Mouse (Mus musculus) heart, adult 2 months (tissue): ENCODE data around the gene Prph. TPM values are rescaled to one million over a fixed set of nuclear protein-coding genes. Genes with fewer than 3 reads are reported as not detected.

Source experiments
- DNase-seq, 2 experiments: peaks; one replicate each; pipeline ENCODE4 v3.0.0; 2021
- H3K27ac ChIP-seq: fragments of 200-600 bp; 2 replicates; pipeline ENCODE4 v1.8.1; 2022
- H3K27me3 ChIP-seq: fragments of 200-500 bp; 2 replicates; pipeline ENCODE4 v1.6.1; 2012; ENCODE audit warnings: mild to moderate bottlenecking, low read length, inconsistent platforms, mixed read lengths; ENCODE audit not compliant: control insufficient read depth, insufficient read depth
- H3K36me3 ChIP-seq: fragments of 200-500 bp; 2 replicates; pipeline ENCODE4 v1.6.1; 2012; ENCODE audit warnings: low read length, inconsistent platforms; ENCODE audit not compliant: control insufficient read depth, insufficient read depth
- H3K4me1 ChIP-seq: fragments of 200-500 bp; 2 replicates; pipeline ENCODE4 v1.6.1; 2011; ENCODE audit warnings: low read length; ENCODE audit not compliant: control insufficient read depth, insufficient read depth
- H3K4me3 ChIP-seq: fragments of 200-600 bp; 2 replicates; pipeline ENCODE4 v1.8.1; 2022
- H3K79me2 ChIP-seq: fragments of 200-500 bp; replicated peaks from 2 replicates; pipeline ENCODE4 v1.6.1; 2012; ENCODE audit warnings: mild to moderate bottlenecking, inconsistent platforms, low read length, moderate library complexity, mixed read lengths; ENCODE audit not compliant: control insufficient read depth, insufficient read depth
- H3K9ac ChIP-seq: fragments of 200-500 bp; 2 replicates; pipeline ENCODE4 v1.6.1; 2012; ENCODE audit warnings: low read depth, mild to moderate bottlenecking, control low read depth, inconsistent platforms, low read length, mixed read lengths
- CTCF ChIP-seq: fragments of 200-600 bp; IDR thresholded peaks from 2 replicates; pipeline ENCODE4 v1.8.1; 2022; ENCODE audit warnings: antibody characterized with exemption, mild to moderate bottlenecking, moderate library complexity
- EP300 ChIP-seq: fragments of 200-500 bp; IDR thresholded peaks from 2 replicates; pipeline ENCODE4 v1.6.1; 2011; ENCODE audit warnings: low read depth, low read length, control low read depth; ENCODE audit not compliant: insufficient read depth
- POLR2A ChIP-seq: fragments of 200-500 bp; IDR thresholded peaks from 2 replicates; pipeline ENCODE4 v1.6.1; 2011; ENCODE audit warnings: mild to moderate bottlenecking, low read depth, low read length, control low read depth; ENCODE audit not compliant: insufficient read depth
- WGBS: fragments of 180-500 bp; shearing (Covaris S2); methylation state at CpG from one replicate; pipeline ENCODE4 v1.1.7; 2018; 5-methylcytosine and 5-hydroxymethylcytosine counted together
- intact Hi-C: fragments of 180-260 bp; cut with DNase I; formaldehyde crosslinking; loops from one replicate; pipeline ENCODE4 v1.15.1; 2025
- polyA plus RNA-seq: library from polyadenylated mRNA; depleted of rRNA; stranded (reverse); fragments of >200 nt; gene quantifications from 2 replicates; pipeline ENCODE4 v1.2.3, GENCODE M21; 2012
- total RNA-seq, 2 experiments: library from RNA; stranded (reverse); gene quantifications; 2 replicates each; pipeline ENCODE4 v1.2.3; 2021

The Prph gene
- total and polyA plus RNA-seq, 3 experiments = 0.13 to 1.00 (median 0.80) TPM

DNA sequence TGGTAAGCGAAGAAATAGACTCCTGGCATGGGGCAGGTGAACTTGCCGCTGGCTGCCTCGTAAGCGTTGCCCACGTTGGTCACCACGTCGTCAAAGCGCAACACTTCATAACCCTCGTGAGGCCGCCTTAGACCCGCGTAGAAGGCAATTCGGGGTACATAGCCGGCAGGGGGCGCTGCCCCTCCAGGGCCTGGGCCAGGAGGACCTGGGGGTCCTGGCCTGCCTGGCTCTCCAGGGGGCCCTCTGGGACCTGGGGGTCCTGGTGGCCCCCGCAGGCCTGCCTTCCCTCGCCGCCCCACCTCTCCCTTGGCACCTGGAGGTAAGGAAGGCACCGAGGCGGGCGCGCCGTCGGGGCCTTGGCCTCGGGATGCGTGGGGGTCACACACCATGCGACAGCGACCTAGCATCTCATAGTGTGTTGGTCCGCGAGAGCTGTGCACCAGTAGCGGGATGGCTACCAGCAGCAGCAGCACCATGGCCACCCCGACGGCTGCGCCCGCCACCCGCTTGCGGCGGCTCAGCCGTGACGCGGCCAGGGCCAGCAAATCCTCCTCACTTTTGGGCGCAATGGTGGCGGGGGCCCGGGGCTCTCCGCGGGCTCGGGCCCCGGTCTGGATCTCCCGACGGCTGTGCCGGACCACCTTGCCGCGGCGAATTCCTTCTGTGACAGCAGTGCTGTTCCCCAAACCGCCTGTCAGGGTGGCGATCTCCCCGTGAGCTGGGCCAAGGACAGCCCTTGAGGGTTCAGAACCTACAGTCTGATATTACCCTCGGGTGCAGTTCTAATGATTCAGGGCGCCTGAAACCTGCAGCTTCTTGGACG lies 32.5 kb downstream of the Prph start, which contains the start of gene C1ql4:
Gene C1ql4, minus strand, starts transcription at position 565 of the 823 bp plus-strand sequence.
- DNase-seq = no peak
- intact Hi-C loops = loop anchor here (2.0 kb wide), 1 partner anchor 39 kb away; no protein-coding TSS in a partner anchor
- Histone ChIP-seq H3K9ac (no peak within 1 kb of the TSS), H3K79me2 (no peaks in the 10 kb centered on the region), H3K36me3 (no peaks in the 10 kb centered on the region), H3K27ac (no peak within 1 kb of the TSS), H3K4me3 (peak within 1 kb of the TSS; percentile 20), H3K4me1 (no peaks in the 10 kb centered on the region), H3K27me3 (peaks cover 10% of the 10 kb centered on the region)
- 13% methylated on average over 60 of the region's 60 CpGs for WGBS
- TF ChIP-seq CTCF = peak; percentile 56
- no peak for TF ChIP-seq EP300

DNA sequence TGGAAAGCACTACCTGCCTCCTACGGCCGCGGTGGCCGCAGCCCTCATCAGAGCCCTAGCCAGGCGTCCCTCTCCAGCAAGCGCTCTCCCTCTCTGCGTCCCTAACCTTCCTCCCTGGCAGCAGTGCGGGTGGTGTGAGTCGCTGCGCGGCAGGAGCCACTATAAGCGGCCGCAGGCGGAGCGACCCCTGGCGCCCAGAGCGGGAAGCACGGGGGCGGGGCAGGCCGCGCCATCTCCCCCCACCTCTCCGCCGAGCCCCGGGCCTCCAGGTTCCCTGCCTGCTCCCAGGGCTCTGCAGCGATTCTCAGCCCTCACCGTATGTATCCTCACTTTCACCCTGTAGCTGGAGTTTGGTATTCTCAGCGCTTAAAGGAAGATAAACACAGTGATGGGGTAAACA lies 33.3 kb downstream of the Prph start:
- intact Hi-C loops = loop anchor here (2.0 kb wide), 1 partner anchor 39 kb away; no protein-coding TSS in a partner anchor
- Histone ChIP-seq H3K36me3 (no peaks in the 10 kb centered on the region), H3K4me3 (peak overlapping the region; percentile 20), H3K27ac (no peak overlapping the region), H3K4me1 (no peaks in the 10 kb centered on the region), H3K79me2 (no peaks in the 10 kb centered on the region), H3K9ac (no peak overlapping the region), H3K27me3 (peaks cover 10% of the 10 kb centered on the region)
- DNase-seq = peak; percentile 80 to 88
- WGBS = 1% methylated on average over 27 of the region's 27 CpGs
- TF ChIP-seq CTCF (no peak; the same call in 1 of the 2 replicates), POLR2A (no peak), EP300 (no peak)

DNA sequence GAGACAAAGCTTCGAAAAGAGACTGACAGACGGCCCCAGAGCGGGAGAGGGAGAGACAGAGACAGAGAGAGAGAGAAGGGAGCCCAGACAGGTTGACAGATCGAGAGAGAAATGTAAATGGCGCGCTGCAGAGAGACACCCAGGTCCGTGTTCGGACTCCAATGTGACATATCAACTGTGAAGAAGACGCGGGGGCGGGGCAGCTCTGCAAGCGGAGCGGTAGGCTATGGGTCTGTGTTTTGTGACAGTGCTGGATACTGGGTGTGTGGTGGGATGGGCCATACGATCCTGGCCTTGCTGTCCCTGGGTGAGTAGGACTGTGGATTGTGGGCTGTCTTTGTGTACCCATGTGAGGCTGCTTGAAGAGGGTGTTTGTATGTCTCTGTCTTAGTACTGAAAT lies 34.1 kb downstream of the Prph start:
- Histone ChIP-seq H3K9ac (no peak overlapping the region), H3K27me3 (peaks cover 10% of the 10 kb centered on the region), H3K79me2 (no peaks in the 10 kb centered on the region), H3K27ac (no peak overlapping the region), H3K4me1 (no peaks in the 10 kb centered on the region; the same call in 1 of the 2 replicates), H3K4me3 (no peak overlapping the region), H3K36me3 (no peaks in the 10 kb centered on the region)
- DNase-seq = no peak
- TF ChIP-seq CTCF (no peak), POLR2A (no peak), EP300 (no peak)
- intact Hi-C loops = loop anchor here (2.0 kb wide), 1 partner anchor 40 kb away; no protein-coding TSS in a partner anchor
- 34% methylated on average over 14 of the region's 14 CpGs for WGBS

- H3K27me3 ChIP-seq = peaks cover 21% of the 10 kb centered on the region
- intact Hi-C loops = no loop called here
- TF ChIP-seq EP300 = no peak
- no peak for TF ChIP-seq POLR2A
- no peak for TF ChIP-seq CTCF
- peak within 1 kb of the TSS; percentile 49 for H3K4me3 ChIP-seq
- peaks cover 3% of the 10 kb centered on the region for H3K4me1 ChIP-seq
- peak within 1 kb of the TSS; percentile 60 for H3K9ac ChIP-seq
- no peaks in the 10 kb centered on the region for H3K79me2 ChIP-seq
- no peaks in the 10 kb centered on the region for H3K36me3 ChIP-seq
- H3K27ac ChIP-seq = no peak within 1 kb of the TSS
- 83% methylated on average over 8 of the region's 8 CpGs for WGBS
- no peak for DNase-seq
Measured at GRCm38 (mm10) chr15:99092870-99093269, 37.9 kb downstream of the Prph start, which contains the start of gene Dnajc22. Gene Dnajc22, plus strand, starts transcription at chr15:99093170.

GRCm38 (mm10) chr15:99093291-99094258 lies 38.6 kb downstream of the Prph start:
- TF ChIP-seq EP300 (no peak), POLR2A (no peak), CTCF (peak; percentile 57)
- intact Hi-C loops = no loop called here
- no peaks in the 10 kb centered on the region for H3K36me3 ChIP-seq
- H3K27ac ChIP-seq = no peak overlapping the region
- H3K9ac ChIP-seq = peak overlapping the region; percentile 60
- peak; percentile 60 to 61 for DNase-seq
- H3K79me2 ChIP-seq = no peaks in the 10 kb centered on the region
- H3K4me1 ChIP-seq = peaks cover 3% of the 10 kb centered on the region
- peak overlapping the region; percentile 49 for H3K4me3 ChIP-seq
- H3K27me3 ChIP-seq = peaks cover 18% of the 10 kb centered on the region
- WGBS = 6% methylated on average over 55 of the region's 56 CpGs
